Mouse (Mus musculus): ENCODE measurements around the gene Kcnh1. TPM values are rescaled to one million over a fixed set of nuclear protein-coding genes. Genes with fewer than 3 reads are reported as not detected.

Kcnh1 gene
- polyA plus RNA-seq, 1 experiment from 2014 or later = not detected

GRCm38 (mm10) chr1:192284340-192284739 is 93.8 kb downstream of the Kcnh1 start:
- Histone ChIP-seq H3K27me3 (ENCODE audit: insufficient read depth, low read length) (no peaks in the 10 kb centered on the region), H3K27ac (ENCODE audit: low read depth) (no peak overlapping the region), H3K36me3 (replicated peaks; ENCODE audit: insufficient read depth, low read length) (no peaks in the 10 kb centered on the region), H3K9me3 (ENCODE audit: low read length) (no peaks in the 10 kb centered on the region), H3K9ac (replicated peaks) (no peak overlapping the region), H3K4me1 (ENCODE audit: insufficient read depth) (no peaks in the 10 kb centered on the region), H3K4me3 (ENCODE audit: low read depth, low read length) (no peak overlapping the region), H3K4me2 (ENCODE audit: low read depth, low read length) (no peak overlapping the region)
- DNase-seq (no peak), ATAC-seq (no peak)
- 68% methylated on average over 3 of the region's 3 CpGs for WGBS (ENCODE audit: insufficient replicate concordance)
- TF ChIP-seq EP300 (IDR thresholded peaks at IDR 0.05; ENCODE audit: low read depth) = no peak
- no peak for TF ChIP-seq CTCF (IDR thresholded peaks at IDR 0.05; ENCODE audit: low read depth)

GRCm38 (mm10) chr1:192284950-192285349 is 94.4 kb downstream of the Kcnh1 start:
- Histone ChIP-seq H3K4me2 (ENCODE audit: low read depth, low read length) (no peak overlapping the region), H3K9me3 (ENCODE audit: low read length) (no peaks in the 10 kb centered on the region), H3K9ac (replicated peaks) (no peak overlapping the region), H3K36me3 (replicated peaks; ENCODE audit: insufficient read depth, low read length) (no peaks in the 10 kb centered on the region), H3K4me1 (ENCODE audit: insufficient read depth) (no peaks in the 10 kb centered on the region), H3K27ac (ENCODE audit: low read depth) (no peak overlapping the region), H3K4me3 (ENCODE audit: low read depth, low read length) (no peak overlapping the region), H3K27me3 (ENCODE audit: insufficient read depth, low read length) (no peaks in the 10 kb centered on the region)
- TF ChIP-seq CTCF (IDR thresholded peaks at IDR 0.05; ENCODE audit: low read depth) (no peak), EP300 (IDR thresholded peaks at IDR 0.05; ENCODE audit: low read depth) (no peak)
- 57% methylated on average over 3 of the region's 3 CpGs for WGBS (ENCODE audit: insufficient replicate concordance)
- DNase-seq (no peak), ATAC-seq (no peak)

GRCm38 (mm10) chr1:192288456-192288855 is 97.9 kb downstream of the Kcnh1 start:
- WGBS (ENCODE audit: insufficient replicate concordance) = 79% methylated on average over 8 of the region's 8 CpGs

GRCm38 (mm10) chr1:192291286-192291685 is 100.7 kb downstream of the Kcnh1 start:
- H3K27me3 ChIP-seq (ENCODE audit: insufficient read depth, low read length) = no peaks in the 10 kb centered on the region
- no peaks in the 10 kb centered on the region for H3K36me3 ChIP-seq (replicated peaks; ENCODE audit: insufficient read depth, low read length)
- WGBS (ENCODE audit: insufficient replicate concordance) = 59% methylated on average over 3 of the region's 3 CpGs
- no peak overlapping the region for H3K9ac ChIP-seq (replicated peaks)
- TF ChIP-seq EP300 (IDR thresholded peaks at IDR 0.05; ENCODE audit: low read depth) = no peak
- TF ChIP-seq CTCF (IDR thresholded peaks at IDR 0.05; ENCODE audit: low read depth) = no peak
- DNase-seq (no peak), ATAC-seq (no peak)
- H3K9me3 ChIP-seq (ENCODE audit: low read length) = no peaks in the 10 kb centered on the region
- no peak overlapping the region for H3K4me2 ChIP-seq (ENCODE audit: low read depth, low read length)
- H3K4me3 ChIP-seq (ENCODE audit: low read depth, low read length) = no peak overlapping the region
- H3K27ac ChIP-seq (ENCODE audit: low read depth) = no peak overlapping the region
- H3K4me1 ChIP-seq (ENCODE audit: insufficient read depth) = no peaks in the 10 kb centered on the region

More at GRCm38 (mm10) chr1:192288456-192288855, 97.9 kb downstream of the Kcnh1 start:
- ATAC-seq (no peak), DNase-seq (no peak)
- TF ChIP-seq EP300 (IDR thresholded peaks at IDR 0.05; ENCODE audit: low read depth) (no peak), CTCF (IDR thresholded peaks at IDR 0.05; ENCODE audit: low read depth) (no peak)
- Histone ChIP-seq H3K4me3 (ENCODE audit: low read depth, low read length) (no peak overlapping the region), H3K36me3 (replicated peaks; ENCODE audit: insufficient read depth, low read length) (no peaks in the 10 kb centered on the region), H3K4me2 (ENCODE audit: low read depth, low read length) (no peak overlapping the region), H3K9ac (replicated peaks) (no peak overlapping the region), H3K27ac (ENCODE audit: low read depth) (no peak overlapping the region), H3K9me3 (ENCODE audit: low read length) (no peaks in the 10 kb centered on the region), H3K27me3 (ENCODE audit: insufficient read depth, low read length) (no peaks in the 10 kb centered on the region), H3K4me1 (ENCODE audit: insufficient read depth) (no peaks in the 10 kb centered on the region)

GRCm38 (mm10) chr1:192293391-192293790 is 102.8 kb downstream of the Kcnh1 start:
- Histone ChIP-seq H3K9ac (replicated peaks) (no peak overlapping the region), H3K27ac (ENCODE audit: low read depth) (no peak overlapping the region), H3K27me3 (ENCODE audit: insufficient read depth, low read length) (no peaks in the 10 kb centered on the region), H3K36me3 (replicated peaks; ENCODE audit: insufficient read depth, low read length) (no peaks in the 10 kb centered on the region), H3K9me3 (ENCODE audit: low read length) (no peaks in the 10 kb centered on the region), H3K4me2 (ENCODE audit: low read depth, low read length) (no peak overlapping the region), H3K4me1 (ENCODE audit: insufficient read depth) (no peaks in the 10 kb centered on the region), H3K4me3 (ENCODE audit: low read depth, low read length) (no peak overlapping the region)
- ATAC-seq = no peak
- DNase-seq = no peak
- TF ChIP-seq CTCF (IDR thresholded peaks at IDR 0.05; ENCODE audit: low read depth) = no peak
- no peak for TF ChIP-seq EP300 (IDR thresholded peaks at IDR 0.05; ENCODE audit: low read depth)
- WGBS (ENCODE audit: insufficient replicate concordance) = 50% methylated on average over 4 of the region's 4 CpGs

- H3K27me3 ChIP-seq (ENCODE audit: insufficient read depth, low read length) = no peaks in the 10 kb centered on the region
- no peak overlapping the region for H3K27ac ChIP-seq (ENCODE audit: low read depth)
- 79% methylated on average over 3 of the region's 3 CpGs for WGBS (ENCODE audit: insufficient replicate concordance)
- TF ChIP-seq EP300 (IDR thresholded peaks at IDR 0.05; ENCODE audit: low read depth) (no peak), CTCF (IDR thresholded peaks at IDR 0.05; ENCODE audit: low read depth) (no peak)
- H3K4me1 ChIP-seq (ENCODE audit: insufficient read depth) = no peaks in the 10 kb centered on the region
- DNase-seq (no peak), ATAC-seq (no peak)
- no peak overlapping the region for H3K4me2 ChIP-seq (ENCODE audit: low read depth, low read length)
- H3K9me3 ChIP-seq (ENCODE audit: low read length) = no peaks in the 10 kb centered on the region
- H3K9ac ChIP-seq (replicated peaks) = no peak overlapping the region
- H3K4me3 ChIP-seq (ENCODE audit: low read depth, low read length) = no peak overlapping the region
- no peaks in the 10 kb centered on the region for H3K36me3 ChIP-seq (replicated peaks; ENCODE audit: insufficient read depth, low read length)
These were observed 103.3 kb downstream of the Kcnh1 start for GRCm38 (mm10) chr1:192293921-192294320.

All from liver, postnatal 0 days (tissue).